Mouse (Mus musculus) midbrain, embryonic 10.5 days (tissue): Measurements from ENCODE around the gene Prss33. TPM values are rescaled to one million over a fixed set of nuclear protein-coding genes. Genes with fewer than 3 reads are reported as not detected.

Experiments used
- DNase-seq: peaks from one replicate; pipeline ENCODE4 v3.0.0-alpha.2; 2017; ENCODE audit warnings: low spot score
- H3K27ac ChIP-seq: fragments of 300-500 bp; sonication (generic); replicated peaks from 2 replicates; pipeline ENCODE4 v1.5.1; 2016; ENCODE audit warnings: mild to moderate bottlenecking
- H3K27me3 ChIP-seq: fragments of 300-500 bp; sonication (generic); 2 replicates; pipeline ENCODE4 v1.6.1; 2016; ENCODE audit warnings: low read depth, mild to moderate bottlenecking; ENCODE audit not compliant: poor library complexity, severe bottlenecking
- H3K36me3 ChIP-seq: fragments of 300-500 bp; sonication (generic); 2 replicates; pipeline ENCODE4 v1.6.1; 2016; ENCODE audit warnings: mild to moderate bottlenecking, moderate library complexity
- H3K4me1 ChIP-seq: fragments of 300-500 bp; sonication (generic); 2 replicates; pipeline ENCODE4 v1.6.1; 2016
- H3K4me3 ChIP-seq: fragments of 300-500 bp; sonication (generic); 2 replicates; pipeline ENCODE4 v1.5.1; 2016; ENCODE audit warnings: mild to moderate bottlenecking, moderate library complexity
- H3K9me3 ChIP-seq: fragments of 300-500 bp; sonication (generic); replicated peaks from 2 replicates; pipeline ENCODE4 v1.6.1; 2016; ENCODE audit warnings: mild to moderate bottlenecking
- WGBS: fragments of 180-500 bp; shearing (Covaris S2); methylation state at CpG from one replicate; pipeline ENCODE4 v1.1.7; 2016; 5-methylcytosine and 5-hydroxymethylcytosine counted together
- polyA plus RNA-seq: library from polyadenylated mRNA; unstranded; fragments of >200 nt; fragmentation: Nextera tagmentation; extraction: Ambion mirVana; gene quantifications from 2 replicates; pipeline ENCODE4 v1.2.1, GENCODE M21; 2016

The Prss33 gene
- polyA plus RNA-seq, 1 experiment from 2014 or later = 0.28 TPM

- no peaks in the 10 kb centered on the region for H3K4me1 ChIP-seq
- no peak for DNase-seq
- H3K27me3 ChIP-seq = no peaks in the 10 kb centered on the region
- 95% methylated on average over 5 of the region's 5 CpGs for WGBS
- no peak overlapping the region for H3K27ac ChIP-seq
- H3K9me3 ChIP-seq = peaks cover 44% of the 10 kb centered on the region
- peaks cover 100% of the 10 kb centered on the region for H3K36me3 ChIP-seq
- no peak overlapping the region for H3K4me3 ChIP-seq
Measured at GRCm38 (mm10) chr17:23820731-23821130, 15.1 kb downstream of the Prss33 start.

- Histone ChIP-seq H3K36me3 (peaks cover 100% of the 10 kb centered on the region), H3K27me3 (no peaks in the 10 kb centered on the region), H3K4me3 (no peak overlapping the region), H3K9me3 (peaks cover 53% of the 10 kb centered on the region), H3K27ac (no peak overlapping the region), H3K4me1 (no peaks in the 10 kb centered on the region)
- DNase-seq = no peak
- 98% methylated on average over 25 of the region's 25 CpGs for WGBS
Measured at GRCm38 (mm10) chr17:23819235-23819634, 16.6 kb downstream of the Prss33 start.

- Histone ChIP-seq H3K27me3 (no peaks in the 10 kb centered on the region), H3K4me1 (no peaks in the 10 kb centered on the region), H3K36me3 (peaks cover 100% of the 10 kb centered on the region), H3K27ac (no peak overlapping the region), H3K4me3 (no peak overlapping the region), H3K9me3 (peaks cover 53% of the 10 kb centered on the region)
- DNase-seq = no peak
- WGBS = 95% methylated on average over 8 of the region's 8 CpGs
Measured at GRCm38 (mm10) chr17:23818579-23818978, 17.3 kb downstream of the Prss33 start.

GRCm38 (mm10) chr17:23815641-23816040 is 20.2 kb downstream of the Prss33 start:
- Histone ChIP-seq H3K27me3 (no peaks in the 10 kb centered on the region), H3K4me1 (no peaks in the 10 kb centered on the region), H3K36me3 (peaks cover 100% of the 10 kb centered on the region), H3K4me3 (no peak overlapping the region), H3K27ac (no peak overlapping the region), H3K9me3 (peaks cover 53% of the 10 kb centered on the region)
- WGBS = 96% methylated on average over 16 of the region's 16 CpGs
- no peak for DNase-seq

GRCm38 (mm10) chr17:23807918-23808317 is 27.9 kb downstream of the Prss33 start:
- WGBS = 96% methylated on average over 3 of the region's 3 CpGs
- H3K27me3 ChIP-seq = no peaks in the 10 kb centered on the region
- no peak overlapping the region for H3K4me3 ChIP-seq
- H3K9me3 ChIP-seq = no peaks in the 10 kb centered on the region
- no peak for DNase-seq
- no peak overlapping the region for H3K27ac ChIP-seq
- peaks cover 26% of the 10 kb centered on the region for H3K4me1 ChIP-seq
- peaks cover 64% of the 10 kb centered on the region for H3K36me3 ChIP-seq

- Histone ChIP-seq H3K36me3 (peaks cover 54% of the 10 kb centered on the region), H3K27ac (no peak overlapping the region)
- 94% methylated on average over 25 of the region's 25 CpGs for WGBS
Measured at GRCm38 (mm10) chr17:23806867-23807266, 29.0 kb downstream of the Prss33 start.

GRCm38 (mm10) chr17:23804426-23805085 is 31.3 kb downstream of the Prss33 start:
- peak overlapping the region; percentile 99 for H3K27ac ChIP-seq
- DNase-seq = no peak
- no peaks in the 10 kb centered on the region for H3K27me3 ChIP-seq
- H3K4me3 ChIP-seq = peak overlapping the region; percentile 99
- peaks cover 31% of the 10 kb centered on the region for H3K36me3 ChIP-seq
- H3K4me1 ChIP-seq = peaks cover 33% of the 10 kb centered on the region
- H3K9me3 ChIP-seq = no peaks in the 10 kb centered on the region
- 14% methylated on average over 8 of the region's 8 CpGs for WGBS

More at GRCm38 (mm10) chr17:23806867-23807266, 29.0 kb downstream of the Prss33 start:
- Histone ChIP-seq H3K9me3 (no peaks in the 10 kb centered on the region), H3K4me3 (peak overlapping the region; percentile 19; the same call in 1 of the 2 replicates), H3K4me1 (peaks cover 30% of the 10 kb centered on the region), H3K27me3 (no peaks in the 10 kb centered on the region)
- no peak for DNase-seq

GRCm38 (mm10) chr17:23803366-23804041 is 32.4 kb downstream of the Prss33 start:
- Histone ChIP-seq H3K4me3 (peak overlapping the region; percentile 99), H3K27me3 (no peaks in the 10 kb centered on the region), H3K27ac (peak overlapping the region; percentile 99), H3K9me3 (no peaks in the 10 kb centered on the region), H3K4me1 (peaks cover 33% of the 10 kb centered on the region), H3K36me3 (peaks cover 20% of the 10 kb centered on the region)
- DNase-seq = peak; percentile 89
- WGBS = under 1% methylated on average over 66 of the region's 83 CpGs

GRCm38 (mm10) chr17:23802746-23803365 is 33.0 kb downstream of the Prss33 start:
- Histone ChIP-seq H3K27ac (peak overlapping the region; percentile 99), H3K4me1 (peaks cover 33% of the 10 kb centered on the region), H3K27me3 (no peaks in the 10 kb centered on the region), H3K36me3 (peaks cover 14% of the 10 kb centered on the region), H3K4me3 (peak overlapping the region; percentile 99), H3K9me3 (no peaks in the 10 kb centered on the region)
- WGBS = under 1% methylated on average over 60 of the region's 60 CpGs
- peak; percentile 98 for DNase-seq

GRCm38 (mm10) chr17:23801627-23802026 is 34.2 kb downstream of the Prss33 start:
- no peak overlapping the region; the same call in 1 of the 2 replicates for H3K27ac ChIP-seq
- H3K27me3 ChIP-seq = no peaks in the 10 kb centered on the region
- H3K36me3 ChIP-seq = peaks cover 5% of the 10 kb centered on the region
- 94% methylated on average over 10 of the region's 10 CpGs for WGBS
- DNase-seq = no peak
- peaks cover 29% of the 10 kb centered on the region for H3K4me1 ChIP-seq
- no peaks in the 10 kb centered on the region for H3K9me3 ChIP-seq
- no peak overlapping the region for H3K4me3 ChIP-seq

- Histone ChIP-seq H3K27ac (no peak overlapping the region), H3K4me1 (peaks cover 5% of the 10 kb centered on the region; the same call in 1 of the 2 replicates), H3K4me3 (no peak overlapping the region), H3K27me3 (no peaks in the 10 kb centered on the region), H3K36me3 (0 out of 2 replicates have a peak, but pooled peaks cover 6% of the 10 kb centered on the region), H3K9me3 (no peaks in the 10 kb centered on the region)
- 80% methylated on average over 7 of the region's 7 CpGs for WGBS
- DNase-seq = no peak
Measured at GRCm38 (mm10) chr17:23797316-23797715, 38.5 kb downstream of the Prss33 start.

- H3K27me3 ChIP-seq = no peaks in the 10 kb centered on the region
- DNase-seq = no peak
- no peaks in the 10 kb centered on the region for H3K9me3 ChIP-seq
- H3K4me3 ChIP-seq = no peak overlapping the region
- H3K4me1 ChIP-seq = peaks cover 11% of the 10 kb centered on the region
- no peak overlapping the region for H3K27ac ChIP-seq
- WGBS = 91% methylated on average over 8 of the region's 8 CpGs
- H3K36me3 ChIP-seq = 0 out of 2 replicates have a peak, but pooled peaks cover 6% of the 10 kb centered on the region
Measured at GRCm38 (mm10) chr17:23795323-23795722, 40.5 kb downstream of the Prss33 start.

- H3K27ac ChIP-seq = peak overlapping the region; percentile 87
- H3K4me1 ChIP-seq = peaks cover 27% of the 10 kb centered on the region
- WGBS = 65% methylated on average over 2 of the region's 2 CpGs
- no peaks in the 10 kb centered on the region for H3K27me3 ChIP-seq
- no peak for DNase-seq
- peak overlapping the region; percentile 50 for H3K4me3 ChIP-seq
- H3K9me3 ChIP-seq = no peaks in the 10 kb centered on the region
- 0 out of 2 replicates have a peak, but pooled peaks cover 2% of the 10 kb centered on the region for H3K36me3 ChIP-seq
Measured at GRCm38 (mm10) chr17:23791079-23791357, 44.8 kb downstream of the Prss33 start.
